Mouse (Mus musculus): ENCODE results near the gene Cish.

Cish gene

GRCm38 (mm10) chr9:107278126-107278525 lies 17.7 kb upstream of the Cish start:
- DNase-seq (ENCODE audit: low spot score), result peak; percentile 48

GRCm38 (mm10) chr9:107278527-107279377 lies 17.1 kb upstream of the Cish start:
- peak; percentile 95 for DNase-seq (ENCODE audit: low spot score)

GRCm38 (mm10) chr9:107279378-107280321 lies 16.2 kb upstream of the Cish start:
- DNase-seq (ENCODE audit: low spot score), result peak; percentile 32

- DNase-seq (ENCODE audit: low spot score), result no peak
Measured at GRCm38 (mm10) chr9:107280322-107281027, 15.4 kb upstream of the Cish start.

- no peak for DNase-seq (ENCODE audit: low spot score)
Measured at GRCm38 (mm10) chr9:107281241-107281987, 14.4 kb upstream of the Cish start.

GRCm38 (mm10) chr9:107282951-107283350 lies 12.9 kb upstream of the Cish start:
- no peak for DNase-seq (ENCODE audit: low spot score)

- no peak for DNase-seq (ENCODE audit: low spot score)
Measured at GRCm38 (mm10) chr9:107285009-107285408, 10.8 kb upstream of the Cish start.

- DNase-seq (ENCODE audit: low spot score), result no peak
Measured at GRCm38 (mm10) chr9:107287294-107287693, 8.5 kb upstream of the Cish start.

GRCm38 (mm10) chr9:107288105-107288650 lies 7.6 kb upstream of the Cish start:
- DNase-seq (ENCODE audit: low spot score), result no peak

GRCm38 (mm10) chr9:107288711-107289110 lies 7.1 kb upstream of the Cish start:
- no peak for DNase-seq (ENCODE audit: low spot score)

- DNase-seq (ENCODE audit: low spot score), result no peak
Measured at GRCm38 (mm10) chr9:107289211-107290076, 6.4 kb upstream of the Cish start, which contains the start of gene Mapkapk3. Mapkapk3 (minus strand) TSS chr9:107289877.

- peak; percentile 67 for DNase-seq (ENCODE audit: low spot score)
Measured at GRCm38 (mm10) chr9:107290897-107291296, 4.9 kb upstream of the Cish start.

- peak; percentile 58 for DNase-seq (ENCODE audit: low spot score)
Measured at GRCm38 (mm10) chr9:107294249-107294648, 1.6 kb upstream of the Cish start.

- DNase-seq (ENCODE audit: low spot score), result peak; percentile 37
Measured at GRCm38 (mm10) chr9:107295616-107296015, 210 bp upstream of the Cish start.

GRCm38 (mm10) chr9:107296041-107296440 lies 215 bp downstream of the Cish start:
- peak; percentile 42 for DNase-seq (ENCODE audit: low spot score)

- peak; percentile 94 for DNase-seq (ENCODE audit: low spot score)
Measured at GRCm38 (mm10) chr9:107296501-107296965, 707 bp downstream of the Cish start.

- DNase-seq (ENCODE audit: low spot score), result no peak
Measured at GRCm38 (mm10) chr9:107297059-107297458, 1.2 kb downstream of the Cish start.

- no peak for DNase-seq (ENCODE audit: low spot score)
Measured at GRCm38 (mm10) chr9:107297658-107298057, 1.8 kb downstream of the Cish start.

- no peak for DNase-seq (ENCODE audit: low spot score)
Measured at GRCm38 (mm10) chr9:107298059-107298780, 2.4 kb downstream of the Cish start.
